Mouse (Mus musculus): ENCODE data around the gene Phf21a. TPM values are rescaled to one million over a fixed set of nuclear protein-coding genes. Genes with fewer than 3 reads are reported as not detected.

Phf21a gene
- polyA plus RNA-seq, 1 experiment, result not detected

DNA sequence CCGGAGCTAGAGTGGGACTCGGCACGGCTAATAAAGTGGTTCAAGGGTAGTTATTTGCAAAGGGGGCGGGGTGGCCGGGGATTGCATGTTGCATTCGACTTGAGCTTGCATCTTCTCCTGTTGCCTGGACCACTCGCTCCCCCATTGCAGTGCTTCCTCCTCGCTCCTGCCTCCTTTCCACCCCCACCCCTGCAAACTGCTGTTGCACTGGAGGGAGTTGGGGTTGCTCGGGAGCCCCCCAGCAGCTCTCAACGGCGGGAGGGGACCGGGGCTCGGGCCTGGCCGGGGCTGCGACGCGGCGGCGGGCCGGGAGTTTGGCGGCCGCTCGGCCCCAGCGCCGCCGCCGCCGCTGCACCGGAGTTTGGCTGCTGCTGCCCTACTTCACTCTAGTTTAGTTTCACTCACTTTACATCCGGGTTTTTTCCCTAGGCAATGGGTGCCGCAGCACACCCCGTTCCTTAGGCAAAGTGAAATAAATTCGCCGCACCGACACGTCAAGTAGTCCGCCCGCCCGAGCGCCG is 90.1 kb downstream of the Phf21a start:
- TF ChIP-seq POLR2A (IDR thresholded peaks at IDR 0.05; ENCODE audit: insufficient read depth, low read depth, low read length) (no peak; the same call in 1 of the 2 replicates), CTCF (IDR thresholded peaks at IDR 0.05; ENCODE audit: insufficient read depth, low read depth, low read length) (no peak)
- Histone ChIP-seq H3K4me3 (ENCODE audit: insufficient read depth, low read depth, low read length) (peak overlapping the region; percentile 75), H3K27ac (ENCODE audit: insufficient read depth, low read depth, low read length) (peak overlapping the region; percentile 84), H3K4me1 (ENCODE audit: control insufficient read depth, insufficient read depth, low read length) (no peaks in the 10 kb centered on the region)
- WGBS, result under 1% methylated on average over 41 of the region's 41 CpGs

DNA sequence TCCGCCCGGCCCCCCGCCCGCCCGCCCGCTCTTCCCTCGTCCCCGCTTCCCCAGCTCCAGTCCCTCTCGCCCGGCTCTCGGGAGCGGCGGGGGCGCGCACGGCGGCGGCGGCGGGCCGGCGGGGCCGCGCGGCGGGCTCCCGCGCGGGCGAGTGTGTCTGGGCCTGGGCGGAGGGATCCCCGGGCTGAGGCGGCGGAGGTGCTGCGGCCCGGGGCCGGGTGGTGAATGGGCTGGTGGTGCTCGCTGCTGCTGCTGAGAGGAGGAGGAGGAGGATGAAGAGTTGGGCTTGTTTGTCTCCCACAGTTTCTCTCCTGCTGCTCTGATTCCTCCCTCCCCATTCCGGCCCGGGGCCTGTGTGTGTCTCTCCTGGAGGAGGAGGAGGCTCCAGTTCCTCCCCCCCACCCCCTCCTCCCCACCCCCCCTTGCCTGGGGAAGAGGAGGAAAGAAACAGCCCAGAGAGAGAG is 90.7 kb downstream of the Phf21a start:
- WGBS, result 2% methylated on average over 36 of the region's 40 CpGs
- H3K4me1 ChIP-seq (ENCODE audit: control insufficient read depth, insufficient read depth, low read length), result no peaks in the 10 kb centered on the region
- TF ChIP-seq POLR2A (IDR thresholded peaks at IDR 0.05; ENCODE audit: insufficient read depth, low read depth, low read length) (peak; percentile 74), CTCF (IDR thresholded peaks at IDR 0.05; ENCODE audit: insufficient read depth, low read depth, low read length) (no peak)
- peak overlapping the region; percentile 95 for H3K27ac ChIP-seq (ENCODE audit: insufficient read depth, low read depth, low read length)
- peak overlapping the region; percentile 75 for H3K4me3 ChIP-seq (ENCODE audit: insufficient read depth, low read depth, low read length)

- H3K4me3 ChIP-seq (ENCODE audit: insufficient read depth, low read depth, low read length), result peak overlapping the region; percentile 75
- H3K27ac ChIP-seq (ENCODE audit: insufficient read depth, low read depth, low read length), result peak overlapping the region; percentile 95
- TF ChIP-seq POLR2A (IDR thresholded peaks at IDR 0.05; ENCODE audit: insufficient read depth, low read depth, low read length) (no peak), CTCF (IDR thresholded peaks at IDR 0.05; ENCODE audit: insufficient read depth, low read depth, low read length) (no peak)
- 3% methylated on average over 19 of the region's 19 CpGs for WGBS
- no peaks in the 10 kb centered on the region for H3K4me1 ChIP-seq (ENCODE audit: control insufficient read depth, insufficient read depth, low read length)
These were observed 91.4 kb downstream of the Phf21a start for GRCm38 (mm10) chr2:92184077-92184921.

DNA sequence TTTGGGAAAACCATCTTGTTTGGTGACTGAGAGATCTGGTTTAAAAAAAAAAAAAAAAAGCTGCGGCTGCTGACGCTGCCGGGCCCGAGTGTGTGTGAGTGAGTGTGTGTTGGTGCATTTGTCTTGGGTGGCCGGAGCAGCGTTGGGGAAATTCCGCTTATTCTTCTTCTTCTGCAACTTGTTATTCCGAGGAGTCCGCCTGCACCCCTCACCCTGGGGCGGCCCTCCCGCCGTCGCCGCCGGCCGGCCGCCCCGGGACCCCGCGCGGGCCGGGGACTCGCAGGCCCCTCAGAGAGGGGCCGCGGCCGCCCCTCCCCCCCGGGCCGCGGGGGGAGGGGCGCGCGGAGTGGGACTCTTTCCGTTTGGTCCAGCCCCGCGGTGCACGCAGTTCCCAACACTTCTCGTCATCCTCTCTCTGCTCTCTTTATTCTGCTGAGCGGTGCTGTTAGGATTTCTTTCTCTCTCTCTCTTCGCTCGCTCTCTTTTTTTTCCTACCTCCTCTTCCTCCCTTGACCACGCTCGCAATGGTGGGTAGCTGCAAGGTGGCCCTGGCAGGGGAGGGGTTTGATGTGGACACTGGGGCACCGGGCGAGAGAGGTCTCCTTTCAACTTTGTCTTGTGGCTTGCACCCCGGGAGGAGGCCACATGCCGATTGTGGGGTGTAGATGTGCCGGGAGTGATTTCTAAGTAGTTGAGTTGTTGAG is 92.3 kb downstream of the Phf21a start:
- no peaks in the 10 kb centered on the region for H3K4me1 ChIP-seq (ENCODE audit: control insufficient read depth, insufficient read depth, low read length)
- WGBS, result under 1% methylated on average over 47 of the region's 47 CpGs
- TF ChIP-seq CTCF (IDR thresholded peaks at IDR 0.05; ENCODE audit: insufficient read depth, low read depth, low read length) (no peak), POLR2A (IDR thresholded peaks at IDR 0.05; ENCODE audit: insufficient read depth, low read depth, low read length) (no peak; the same call in 1 of the 2 replicates)
- H3K4me3 ChIP-seq (ENCODE audit: insufficient read depth, low read depth, low read length), result peak overlapping the region; percentile 75
- peak overlapping the region; percentile 39 for H3K27ac ChIP-seq (ENCODE audit: insufficient read depth, low read depth, low read length)

GRCm38 (mm10) chr2:92185766-92186450 is 93.0 kb downstream of the Phf21a start:
- TF ChIP-seq POLR2A (IDR thresholded peaks at IDR 0.05; ENCODE audit: insufficient read depth, low read depth, low read length), result no peak
- TF ChIP-seq CTCF (IDR thresholded peaks at IDR 0.05; ENCODE audit: insufficient read depth, low read depth, low read length), result no peak
- 6% methylated on average over 11 of the region's 11 CpGs for WGBS
- H3K4me3 ChIP-seq (ENCODE audit: insufficient read depth, low read depth, low read length), result peak overlapping the region; percentile 75
- H3K4me1 ChIP-seq (ENCODE audit: control insufficient read depth, insufficient read depth, low read length), result no peaks in the 10 kb centered on the region
- peak overlapping the region; percentile 39 for H3K27ac ChIP-seq (ENCODE audit: insufficient read depth, low read depth, low read length)

DNA sequence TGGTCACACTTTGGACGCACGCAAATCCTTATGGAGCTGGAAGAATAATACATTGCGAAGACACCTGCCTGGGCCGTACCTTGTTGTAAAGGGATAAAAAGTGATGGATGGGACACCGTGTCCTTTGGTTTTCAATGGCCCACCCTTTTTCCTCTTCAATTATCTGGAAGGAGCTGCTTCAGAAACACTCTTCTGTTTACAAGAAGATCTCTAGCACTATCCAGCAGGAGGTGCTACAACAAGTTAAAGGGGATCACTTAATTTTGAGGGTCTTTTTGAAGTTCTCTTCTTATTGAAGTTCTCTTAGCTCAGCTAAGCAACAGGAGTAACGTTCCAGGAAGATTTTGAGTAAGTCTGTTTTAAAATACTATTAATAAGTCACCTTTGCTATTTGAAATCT is 94.1 kb downstream of the Phf21a start:
- Histone ChIP-seq H3K4me1 (ENCODE audit: control insufficient read depth, insufficient read depth, low read length) (no peaks in the 10 kb centered on the region), H3K4me3 (ENCODE audit: insufficient read depth, low read depth, low read length) (no peak overlapping the region), H3K27ac (ENCODE audit: insufficient read depth, low read depth, low read length) (no peak overlapping the region)
- WGBS, result 70% methylated on average over 6 of the region's 6 CpGs
- TF ChIP-seq POLR2A (IDR thresholded peaks at IDR 0.05; ENCODE audit: insufficient read depth, low read depth, low read length) (no peak), CTCF (IDR thresholded peaks at IDR 0.05; ENCODE audit: insufficient read depth, low read depth, low read length) (no peak)

DNA sequence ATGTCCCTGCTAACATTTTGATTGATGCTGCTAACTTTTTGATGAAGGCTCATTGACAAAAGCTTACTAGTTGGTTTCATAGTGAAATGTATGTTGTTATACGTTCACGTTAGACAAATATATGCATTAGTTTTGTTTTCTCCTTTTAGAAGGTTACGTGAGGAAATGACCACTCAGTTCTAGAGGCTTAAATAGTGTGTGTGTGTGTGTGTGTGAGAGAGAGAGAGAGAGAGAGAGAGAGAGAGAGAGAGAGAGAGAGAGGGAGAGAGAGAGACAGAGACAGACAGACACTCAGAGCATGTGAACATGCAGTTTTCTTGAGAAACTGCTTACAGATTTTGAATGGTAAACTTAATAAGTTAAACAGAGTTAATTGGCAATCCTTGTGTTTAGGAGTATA is 95.8 kb downstream of the Phf21a start:
- no peaks in the 10 kb centered on the region for H3K4me1 ChIP-seq (ENCODE audit: control insufficient read depth, insufficient read depth, low read length)
- TF ChIP-seq POLR2A (IDR thresholded peaks at IDR 0.05; ENCODE audit: insufficient read depth, low read depth, low read length) (no peak), CTCF (IDR thresholded peaks at IDR 0.05; ENCODE audit: insufficient read depth, low read depth, low read length) (no peak)
- H3K27ac ChIP-seq (ENCODE audit: insufficient read depth, low read depth, low read length), result no peak overlapping the region
- no peak overlapping the region for H3K4me3 ChIP-seq (ENCODE audit: insufficient read depth, low read depth, low read length)
- 35% methylated on average over 3 of the region's 3 CpGs for WGBS

GRCm38 (mm10) chr2:92190960-92191359 is 98.0 kb downstream of the Phf21a start:
- H3K27ac ChIP-seq (ENCODE audit: insufficient read depth, low read depth, low read length), result no peak overlapping the region
- TF ChIP-seq POLR2A (IDR thresholded peaks at IDR 0.05; ENCODE audit: insufficient read depth, low read depth, low read length) (no peak), CTCF (IDR thresholded peaks at IDR 0.05; ENCODE audit: insufficient read depth, low read depth, low read length) (no peak)
- H3K4me1 ChIP-seq (ENCODE audit: control insufficient read depth, insufficient read depth, low read length), result no peaks in the 10 kb centered on the region
- no peak overlapping the region for H3K4me3 ChIP-seq (ENCODE audit: insufficient read depth, low read depth, low read length)
- 48% methylated on average over 5 of the region's 5 CpGs for WGBS
